Mouse (Mus musculus) kidney, postnatal 14 days (tissue): ENCODE results near the gene Diexf.

ENCODE experiments used
- DNase-seq: peaks from one replicate; pipeline ENCODE4 v3.0.0; 2022; ENCODE audit warnings: mixed read lengths

Diexf gene

DNA sequence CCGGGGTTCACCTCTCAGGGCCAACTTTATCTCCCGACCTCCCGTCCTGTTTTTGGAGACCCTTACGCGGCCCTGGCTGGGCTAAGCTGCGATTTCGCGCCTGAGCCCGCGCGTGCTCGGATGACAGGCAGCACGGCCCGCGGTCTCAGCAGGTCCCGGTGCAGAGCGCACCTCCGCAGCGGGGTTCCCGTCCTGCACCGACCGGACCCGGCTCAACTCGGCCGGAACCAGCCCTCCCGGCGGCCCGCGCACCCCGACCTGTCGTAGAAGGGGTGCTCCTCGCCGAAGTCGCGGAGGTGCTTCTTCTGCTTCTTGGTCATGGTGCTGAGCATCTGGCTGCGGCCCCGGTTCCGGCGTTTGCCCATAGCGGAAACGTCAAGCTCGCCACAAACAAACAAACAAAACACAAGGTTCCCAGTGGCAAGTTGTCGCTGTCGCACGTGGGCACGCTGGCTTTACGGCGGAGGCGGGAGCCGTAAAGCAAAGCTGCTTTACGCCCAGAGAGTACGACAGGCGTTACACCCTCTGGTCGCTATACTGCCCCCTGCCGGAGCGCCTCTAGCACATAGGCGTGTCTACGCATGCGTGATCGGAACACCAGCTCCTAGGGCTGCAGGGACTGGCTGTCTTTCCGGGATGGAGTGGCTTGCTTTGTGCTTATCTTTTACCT, at the start of gene Diexf:
Diexf (minus strand) TSS at position 487 of the 670 bp plus-strand sequence.
- DNase-seq, result peak; percentile 97

DNA sequence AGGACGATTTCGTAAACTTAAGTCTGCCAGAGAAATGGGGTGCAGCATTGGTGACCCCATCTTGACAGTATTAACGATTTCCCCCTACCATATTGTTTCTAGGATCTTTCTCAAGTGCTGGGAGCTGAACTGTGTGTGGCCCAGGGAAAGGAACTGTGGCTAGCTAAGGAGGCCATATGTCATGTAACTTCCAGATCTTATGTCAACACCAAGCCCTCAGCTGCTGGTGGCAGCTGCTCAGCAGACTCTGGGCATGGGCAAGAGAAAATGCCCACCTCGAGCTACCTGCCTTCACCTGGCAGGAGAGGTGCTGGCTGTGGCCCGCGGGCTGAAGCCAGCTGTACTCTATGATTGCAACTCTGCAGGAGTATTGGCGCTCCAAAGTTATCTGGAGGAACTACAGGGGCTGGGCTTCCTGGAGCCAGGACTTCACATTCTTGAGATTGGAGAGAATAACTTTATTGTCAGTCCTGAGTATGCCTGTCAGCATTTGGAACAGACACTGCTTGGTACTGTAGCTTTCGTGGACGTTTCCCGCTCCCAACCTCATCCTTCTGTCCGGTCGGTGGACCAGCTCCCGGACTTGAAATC, 44.2 kb upstream of the Diexf start:
- no peak for DNase-seq

GRCm38 (mm10) chr1:193173810-193174129, 43.7 kb upstream of the Diexf start:
- no peak for DNase-seq

- DNase-seq, result peak; percentile 97
Measured at GRCm38 (mm10) chr1:193172991-193173809, 43.1 kb upstream of the Diexf start.

GRCm38 (mm10) chr1:193169856-193170255, 39.8 kb upstream of the Diexf start:
- DNase-seq, result peak; percentile 26

DNA sequence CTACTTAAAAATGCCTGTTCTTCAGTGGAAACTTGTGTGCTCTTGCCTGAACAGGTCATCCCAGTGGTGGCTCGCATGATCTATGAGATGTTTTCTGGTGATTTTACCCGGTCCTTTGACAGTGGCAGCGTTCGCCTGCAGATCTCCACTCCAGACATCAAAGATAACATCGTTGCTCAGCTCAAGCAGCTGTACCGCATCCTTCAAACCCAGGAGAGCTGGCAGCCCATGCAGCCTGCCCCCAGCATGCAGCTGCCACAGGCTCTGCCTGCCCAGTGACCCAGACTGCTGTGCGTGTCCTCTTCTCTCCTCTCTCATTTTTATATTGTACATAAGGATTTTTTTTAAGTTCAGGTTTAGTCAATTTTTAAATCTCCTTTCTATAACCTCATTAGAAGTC, 39.2 kb upstream of the Diexf start:
- no peak for DNase-seq

GRCm38 (mm10) chr1:193167746-193168145, 37.7 kb upstream of the Diexf start, which contains the start of gene A130010J15Rik:
Gene A130010J15Rik, plus strand, starts transcription at chr1:193168046.
- DNase-seq, result no peak

DNA sequence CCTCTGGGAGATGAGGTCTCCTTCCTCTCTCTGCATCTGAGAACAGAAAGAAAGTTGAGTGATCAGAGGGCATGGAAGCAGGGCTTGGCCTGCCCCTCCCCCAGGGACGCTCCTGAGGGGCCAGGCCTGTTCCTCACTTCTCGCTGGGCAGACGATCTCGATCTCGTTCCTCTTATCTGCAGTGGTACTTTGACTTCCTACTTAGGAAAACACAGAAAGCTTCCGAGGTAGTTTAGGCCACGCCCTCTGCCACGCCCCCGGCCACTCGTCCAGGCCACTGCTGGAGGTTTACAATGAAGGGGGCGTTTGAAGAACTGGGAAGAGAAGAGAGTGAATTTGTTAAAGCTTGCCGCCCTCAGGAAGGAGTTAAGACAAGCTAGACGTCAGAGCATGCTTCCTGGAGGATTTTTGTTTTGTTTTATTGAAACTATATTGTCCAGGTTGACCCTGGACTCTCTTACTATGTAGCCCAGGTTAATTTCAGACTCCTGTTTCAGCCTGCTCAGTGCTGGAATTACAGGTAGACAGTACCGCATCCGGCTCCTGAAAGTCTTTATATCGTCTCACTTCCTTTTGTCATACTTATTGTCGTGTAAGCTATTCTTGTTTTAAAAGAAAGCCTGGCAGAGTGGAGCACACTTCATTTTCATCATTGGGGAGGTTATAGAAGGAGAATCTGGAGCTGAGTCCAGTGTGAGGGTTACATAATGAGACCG, 30.4 kb upstream of the Diexf start:
- DNase-seq, result peak; percentile 55

GRCm38 (mm10) chr1:193159613-193160012, 29.5 kb upstream of the Diexf start:
- no peak for DNase-seq

DNA sequence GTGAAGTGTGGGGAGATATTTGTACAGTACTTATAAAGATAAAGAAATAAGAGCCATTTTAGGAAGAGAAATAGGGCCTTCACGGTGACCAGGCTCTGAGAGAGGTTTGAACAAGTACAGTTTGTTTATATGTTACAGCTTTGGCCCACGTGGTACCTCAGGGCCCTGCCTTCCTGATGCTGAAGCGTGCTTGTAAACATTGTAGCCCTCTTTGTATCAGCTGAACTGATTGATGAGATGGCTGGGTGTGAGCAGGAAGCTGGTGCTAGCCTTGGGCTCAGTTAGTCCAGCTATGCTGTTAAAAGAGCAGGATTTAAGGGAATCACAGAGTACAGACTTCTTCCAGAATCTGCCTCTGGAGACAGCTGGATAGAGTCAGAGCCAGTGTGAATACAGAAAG, 29.1 kb upstream of the Diexf start:
- no peak for DNase-seq

GRCm38 (mm10) chr1:193157111-193157492, 27.0 kb upstream of the Diexf start:
- DNase-seq, result no peak

DNA sequence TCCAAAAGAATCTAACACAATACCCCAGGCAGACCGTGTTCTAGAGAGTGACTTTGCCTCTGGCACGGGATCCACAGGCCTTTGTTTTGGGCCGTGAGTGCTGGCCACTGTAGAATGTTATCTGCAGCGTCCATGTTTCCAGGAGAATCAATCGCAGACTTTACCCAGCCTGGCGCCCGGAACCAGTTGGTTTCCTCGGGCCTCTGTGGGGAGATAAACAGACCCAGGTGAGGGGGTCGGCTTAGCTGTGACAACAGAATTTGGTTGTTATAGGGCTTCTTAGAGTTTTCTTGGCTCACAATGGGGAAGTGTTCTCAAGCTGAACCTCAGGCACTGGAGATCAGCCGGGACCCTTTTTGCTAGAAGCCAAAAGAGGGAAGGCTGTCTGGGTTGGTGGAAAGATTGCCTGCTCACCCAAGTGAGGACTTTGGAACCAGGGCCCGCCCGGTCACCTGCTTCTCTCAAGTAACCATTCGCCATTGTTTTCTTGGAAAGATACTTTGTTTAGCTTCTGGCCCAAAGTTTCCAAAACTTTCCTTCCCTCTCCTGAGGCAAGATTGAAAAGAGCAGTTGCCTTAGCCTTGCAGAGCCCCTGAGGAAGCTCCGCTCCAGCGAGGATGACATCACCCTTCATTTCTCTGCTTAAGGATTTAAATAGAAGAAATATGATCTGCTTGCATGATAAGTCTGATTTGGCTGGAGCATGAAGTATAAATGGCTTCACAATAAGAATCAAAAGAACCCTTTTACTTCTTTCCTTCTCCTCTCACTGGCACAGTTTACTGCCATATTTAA, 26.4 kb upstream of the Diexf start:
- peak; percentile 38 for DNase-seq

DNA sequence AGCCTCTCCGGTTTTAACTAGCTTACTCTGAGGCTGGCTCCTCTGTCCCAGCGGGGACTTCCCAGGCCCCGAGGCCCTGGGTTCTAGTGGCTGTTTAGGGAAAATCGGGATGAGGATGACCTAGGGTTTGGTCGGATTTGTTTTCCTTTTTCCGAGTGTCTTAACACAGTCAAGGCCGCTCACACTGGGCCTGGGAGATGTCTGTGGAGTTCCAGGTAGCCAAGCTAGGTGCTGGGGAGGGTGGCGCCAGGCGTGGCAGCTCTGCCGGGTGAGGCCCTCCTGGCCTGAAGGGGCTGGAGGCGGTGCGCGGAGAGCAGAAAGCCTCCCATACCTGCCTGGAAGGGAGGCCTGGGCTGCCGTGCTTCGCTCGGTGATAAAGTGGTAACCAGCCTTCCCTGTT, 23.5 kb upstream of the Diexf start:
- peak; percentile 41 for DNase-seq

GRCm38 (mm10) chr1:193152872-193153271, 22.8 kb upstream of the Diexf start, which contains the start of gene Irf6:
Gene Irf6, plus strand, starts transcription at chr1:193153111.
- DNase-seq, result peak; percentile 91

DNA sequence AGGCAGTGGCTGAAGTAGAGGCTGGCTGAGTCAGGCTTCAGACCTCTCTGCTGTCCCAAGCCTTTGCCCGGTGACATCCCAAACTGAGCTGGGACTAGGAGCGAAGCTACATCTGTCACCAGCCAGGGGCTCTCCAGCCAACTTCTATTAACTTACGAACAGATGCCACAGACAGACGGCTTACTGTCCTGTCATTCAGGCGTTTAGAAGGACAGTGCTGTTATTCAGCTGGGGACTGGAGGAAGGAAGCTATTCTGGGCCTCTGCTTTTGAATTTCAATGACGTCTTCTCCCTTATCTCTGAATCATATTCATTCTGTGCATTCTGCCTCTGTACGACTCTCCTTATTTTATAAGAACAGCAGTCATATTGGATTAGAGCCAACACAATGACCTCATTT, 21.1 kb upstream of the Diexf start:
- no peak for DNase-seq

GRCm38 (mm10) chr1:193149231-193149630, 19.2 kb upstream of the Diexf start:
- DNase-seq, result no peak

- no peak for DNase-seq
Measured at GRCm38 (mm10) chr1:193146416-193146815, 16.3 kb upstream of the Diexf start.

GRCm38 (mm10) chr1:193145101-193145500, 15.0 kb upstream of the Diexf start:
- no peak for DNase-seq

DNA sequence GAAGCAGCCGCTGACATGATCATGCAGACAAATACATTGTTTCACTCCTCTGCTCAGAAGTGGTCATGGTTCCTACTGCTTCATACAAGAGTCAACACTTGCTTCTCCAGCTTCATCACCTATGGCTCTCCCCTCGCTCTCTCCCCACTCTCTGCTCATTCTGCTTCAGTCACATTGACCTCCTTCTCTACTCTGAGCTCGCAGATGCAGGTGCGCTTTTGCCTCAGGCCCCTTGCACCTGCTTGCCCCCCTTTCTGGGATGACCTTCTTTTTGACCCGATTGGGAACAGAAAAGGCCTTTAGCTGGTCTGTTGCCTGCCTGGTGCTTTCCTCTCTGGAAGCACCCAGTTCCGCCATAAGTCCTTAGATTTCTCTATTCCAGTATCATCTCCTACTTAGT, 14.4 kb upstream of the Diexf start:
- no peak for DNase-seq

DNA sequence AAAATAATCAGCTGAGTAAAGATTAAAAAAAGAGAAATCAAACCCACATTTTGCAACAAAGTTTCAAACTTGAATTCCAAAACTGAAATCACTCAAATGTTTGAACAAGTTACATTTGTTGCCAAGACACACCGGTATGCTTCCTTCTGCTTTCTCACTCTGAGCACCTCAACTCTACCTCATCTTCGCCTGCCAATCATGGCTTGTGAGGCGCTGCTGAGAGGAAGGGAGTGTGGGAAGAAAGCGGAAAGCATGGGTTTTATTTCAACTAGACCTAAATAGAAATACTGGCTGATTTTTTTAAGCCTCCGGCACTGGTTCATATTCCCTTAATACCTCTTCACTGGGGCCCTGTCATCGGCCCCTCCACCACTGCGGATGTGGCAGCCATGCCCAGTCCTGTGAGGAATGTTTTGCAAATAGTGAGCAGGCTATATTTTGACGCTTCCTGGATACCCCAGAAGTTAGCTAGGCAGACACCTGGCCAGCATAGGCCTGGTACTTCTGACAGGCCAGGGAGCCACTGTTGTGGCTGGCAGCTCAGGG, 12.5 kb upstream of the Diexf start:
- no peak for DNase-seq

- no peak for DNase-seq
Measured at GRCm38 (mm10) chr1:193141118-193141517, 11.0 kb upstream of the Diexf start.

GRCm38 (mm10) chr1:193138669-193139068, 8.6 kb upstream of the Diexf start:
- no peak for DNase-seq
